Mouse (Mus musculus) forebrain, embryonic 11.5 days (tissue): ENCODE data around the gene Tmem199. TPM values are rescaled to one million over a fixed set of nuclear protein-coding genes. Genes with fewer than 3 reads are reported as not detected.
"Not testable (repeated sequence)": the region's sequence is repeated elsewhere in the genome, so short reads cannot be mapped to it uniquely, and the experiment has no call there.

Experiments used
- ATAC-seq: fragments of 200-750 bp; cut with Nextera tagmentation; replicated peaks from 2 replicates; pipeline ENCODE4 v1.8.0; 2017; ENCODE audit warnings: moderate TSS enrichment; ENCODE audit not compliant: low FRiP score
- DNase-seq: peaks from one replicate; pipeline ENCODE4 v3.0.0-alpha.2; 2017; ENCODE audit warnings: low spot score
- H3K27ac ChIP-seq: fragments of 300-500 bp; sonication (generic); 2 replicates; pipeline ENCODE4 v1.5.1; 2014; ENCODE audit warnings: low read depth, low read length
- H3K27me3 ChIP-seq: fragments of 300-500 bp; sonication (generic); 2 replicates; pipeline ENCODE4 v1.6.1; 2014; ENCODE audit warnings: mild to moderate bottlenecking, low read length, mixed read lengths; ENCODE audit not compliant: control insufficient read depth, insufficient read depth
- H3K36me3 ChIP-seq: fragments of 300-500 bp; sonication (generic); 2 replicates; pipeline ENCODE4 v1.6.1; 2014; ENCODE audit warnings: mild to moderate bottlenecking, low read length, moderate library complexity, mixed read lengths; ENCODE audit not compliant: control insufficient read depth, insufficient read depth
- H3K4me1 ChIP-seq: fragments of 300-500 bp; sonication (generic); replicated peaks from 2 replicates; pipeline ENCODE4 v1.6.1; 2014; ENCODE audit warnings: low read length, mixed read lengths; ENCODE audit not compliant: control insufficient read depth, insufficient read depth
- H3K4me2 ChIP-seq: fragments of 300-500 bp; sonication (generic); 2 replicates; pipeline ENCODE4 v1.6.1; 2014; ENCODE audit warnings: low read depth, mild to moderate bottlenecking, low read length, moderate library complexity, mixed read lengths; ENCODE audit not compliant: severe bottlenecking
- H3K4me3 ChIP-seq: fragments of 300-500 bp; sonication (generic); 2 replicates; pipeline ENCODE4 v1.5.1; 2014; ENCODE audit warnings: low read depth, low read length
- H3K9ac ChIP-seq: fragments of 300-500 bp; sonication (generic); 2 replicates; pipeline ENCODE4 v1.6.1; 2014; ENCODE audit warnings: low read length
- H3K9me3 ChIP-seq: fragments of 300-500 bp; sonication (generic); 2 replicates; pipeline ENCODE4 v1.6.1; 2016; ENCODE audit warnings: low read length, mixed read lengths; ENCODE audit not compliant: control insufficient read depth
- WGBS: fragments of 180-500 bp; shearing (Covaris S2); extraction: QIAGEN DNeasy Blood & Tissue Kit; methylation state at CpG from one replicate; pipeline ENCODE4 v1.1.7; 2014; 5-methylcytosine and 5-hydroxymethylcytosine counted together
- polyA plus RNA-seq: library from polyadenylated mRNA; unstranded; fragments of >200 nt; fragmentation: Nextera tagmentation; extraction: Ambion mirVana; gene quantifications from 2 replicates; pipeline ENCODE4 v1.2.1, GENCODE M21; 2014

Gene Tmem199
- polyA plus RNA-seq, 1 experiment from 2014 or later: 77.1 TPM

DNA sequence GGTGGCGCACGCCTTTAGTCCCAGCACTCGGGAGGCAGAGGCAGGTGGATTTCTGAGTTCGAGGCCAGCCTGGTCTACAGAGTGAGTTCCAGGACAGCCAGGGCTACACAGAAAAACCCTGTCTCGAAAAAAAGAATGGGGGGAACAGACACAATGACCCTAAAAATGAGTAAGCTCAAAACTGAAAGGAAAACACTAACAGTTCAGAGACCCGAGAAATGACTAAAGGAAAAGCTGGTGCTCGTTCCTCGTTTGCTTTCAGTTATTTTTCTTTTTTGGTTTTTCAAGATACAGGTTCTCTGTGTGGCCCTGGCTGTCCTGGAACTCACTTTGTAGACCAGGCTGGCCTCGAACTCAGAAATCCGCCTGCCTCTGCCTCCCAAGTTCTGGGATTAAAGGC, 19.5 kb upstream of the Tmem199 start:
- not testable (repeated sequence) for H3K4me1 ChIP-seq, H3K27ac ChIP-seq, H3K4me3 ChIP-seq, H3K9ac ChIP-seq, ATAC-seq, H3K9me3 ChIP-seq, H3K27me3 ChIP-seq, DNase-seq, H3K4me2 ChIP-seq, H3K36me3 ChIP-seq
- WGBS: 90% methylated on average over 9 of the region's 10 CpGs

DNA sequence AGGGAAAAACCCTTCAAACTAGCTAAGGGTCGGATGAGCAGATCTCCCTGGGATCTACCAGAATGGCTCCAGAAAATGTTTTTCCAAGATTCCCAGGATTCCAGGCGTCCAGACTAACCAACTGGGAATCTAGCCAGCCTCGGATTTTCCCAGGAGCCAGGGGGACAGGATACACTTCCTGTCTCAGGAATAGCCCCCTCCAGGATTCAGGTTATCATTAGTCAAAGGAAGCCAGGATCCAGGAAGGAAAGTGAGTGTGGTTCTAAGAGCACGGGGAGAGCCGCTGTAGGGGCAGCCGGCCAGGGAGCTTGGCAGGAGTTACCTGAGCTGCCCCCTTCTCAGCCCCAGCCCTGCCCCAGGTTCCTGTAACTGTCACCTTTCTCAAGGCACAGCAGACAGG, 19.1 kb upstream of the Tmem199 start:
- no peaks in the 10 kb centered on the region for H3K27me3 ChIP-seq
- no peak overlapping the region for H3K4me3 ChIP-seq
- H3K36me3 ChIP-seq: peaks cover 8% of the 10 kb centered on the region
- no peak overlapping the region for H3K9ac ChIP-seq
- H3K4me1 ChIP-seq: no peaks in the 10 kb centered on the region
- WGBS: 83% methylated on average over 6 of the region's 6 CpGs
- no peak overlapping the region for H3K27ac ChIP-seq
- no peaks in the 10 kb centered on the region for H3K9me3 ChIP-seq
- H3K4me2 ChIP-seq: no peak overlapping the region
- no peak for ATAC-seq
- no peak for DNase-seq

DNA sequence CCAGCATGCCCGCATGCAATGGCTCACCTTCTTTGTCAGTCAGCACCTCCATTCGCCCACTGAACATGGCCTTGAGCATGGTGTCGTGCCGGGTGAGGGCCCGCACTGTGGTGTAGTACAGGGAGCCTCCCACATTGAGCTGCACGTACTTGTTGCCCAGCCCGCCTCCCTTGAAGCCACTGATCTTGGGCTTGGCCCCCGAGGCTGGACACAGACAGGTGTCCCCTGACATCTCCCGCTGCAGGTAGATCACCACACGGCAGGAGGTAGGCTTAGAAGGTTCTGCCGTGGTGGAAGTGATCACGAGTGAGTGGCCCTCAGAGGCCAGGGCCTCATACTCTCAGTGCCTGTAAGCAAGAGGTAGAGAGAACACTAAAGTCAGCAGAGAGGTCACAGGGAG, 18.0 kb upstream of the Tmem199 start:
- Histone ChIP-seq H3K4me3 (no peak overlapping the region), H3K4me1 (no peaks in the 10 kb centered on the region), H3K27me3 (no peaks in the 10 kb centered on the region), H3K4me2 (no peak overlapping the region), H3K9ac (no peak overlapping the region), H3K36me3 (peaks cover 15% of the 10 kb centered on the region), H3K27ac (no peak overlapping the region), H3K9me3 (no peaks in the 10 kb centered on the region)
- WGBS: 91% methylated on average over 12 of the region's 12 CpGs
- DNase-seq: no peak
- ATAC-seq: no peak

DNA sequence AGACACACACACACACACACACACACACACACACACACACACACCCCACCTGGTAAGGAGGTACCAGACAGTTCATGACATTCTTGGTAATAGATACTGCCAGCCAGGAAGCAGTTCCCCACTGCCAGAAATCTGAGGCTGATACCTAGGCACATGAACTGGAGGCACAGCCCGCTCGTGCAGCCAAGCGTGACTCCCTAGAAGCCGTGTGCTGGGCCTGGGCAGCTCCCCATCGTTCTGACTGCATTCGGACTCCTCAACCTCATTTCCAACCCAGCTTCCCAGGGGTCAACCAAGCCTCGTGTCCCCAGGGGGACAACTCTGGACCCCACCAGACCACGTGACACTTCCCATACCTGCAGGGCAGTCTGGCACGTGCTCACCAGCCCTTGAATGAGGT, 16.7 kb upstream of the Tmem199 start:
- peaks cover 23% of the 10 kb centered on the region for H3K36me3 ChIP-seq
- no peak for DNase-seq
- no peaks in the 10 kb centered on the region for H3K27me3 ChIP-seq
- H3K4me2 ChIP-seq: no peak overlapping the region
- no peak overlapping the region for H3K9ac ChIP-seq
- ATAC-seq: no peak
- H3K4me1 ChIP-seq: no peaks in the 10 kb centered on the region
- no peak overlapping the region for H3K4me3 ChIP-seq
- H3K9me3 ChIP-seq: no peaks in the 10 kb centered on the region
- 83% methylated on average over 9 of the region's 9 CpGs for WGBS
- no peak overlapping the region for H3K27ac ChIP-seq

DNA sequence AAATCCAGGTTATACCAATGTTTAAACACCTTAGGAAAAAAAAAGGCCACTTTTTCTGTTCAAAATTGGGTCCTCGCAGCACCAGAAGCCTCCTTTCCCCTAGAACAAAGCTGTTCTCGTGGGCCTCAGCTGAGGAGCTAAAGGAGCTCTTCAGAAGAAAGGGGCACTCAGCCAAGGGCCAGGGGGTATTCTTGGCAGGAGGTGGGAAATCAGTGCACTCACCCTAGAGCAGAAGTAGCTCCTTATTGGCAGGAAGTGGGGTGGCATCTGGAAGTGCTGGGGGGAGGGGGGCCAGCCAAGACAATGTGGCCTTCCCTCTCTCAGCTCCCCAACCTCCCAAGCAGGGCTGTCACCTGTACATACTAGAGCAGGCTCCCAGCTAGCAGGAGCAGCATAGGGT, 12.9 kb upstream of the Tmem199 start:
- H3K4me1 ChIP-seq: no peaks in the 10 kb centered on the region
- peaks cover 36% of the 10 kb centered on the region for H3K36me3 ChIP-seq
- no peaks in the 10 kb centered on the region for H3K27me3 ChIP-seq
- WGBS: 89% methylated on average over 2 of the region's 2 CpGs
- H3K4me3 ChIP-seq: no peak overlapping the region
- no peaks in the 10 kb centered on the region for H3K9me3 ChIP-seq
- H3K9ac ChIP-seq: no peak overlapping the region
- ATAC-seq (no peak), DNase-seq (no peak)
- no peak overlapping the region for H3K27ac ChIP-seq
- no peak overlapping the region for H3K4me2 ChIP-seq

DNA sequence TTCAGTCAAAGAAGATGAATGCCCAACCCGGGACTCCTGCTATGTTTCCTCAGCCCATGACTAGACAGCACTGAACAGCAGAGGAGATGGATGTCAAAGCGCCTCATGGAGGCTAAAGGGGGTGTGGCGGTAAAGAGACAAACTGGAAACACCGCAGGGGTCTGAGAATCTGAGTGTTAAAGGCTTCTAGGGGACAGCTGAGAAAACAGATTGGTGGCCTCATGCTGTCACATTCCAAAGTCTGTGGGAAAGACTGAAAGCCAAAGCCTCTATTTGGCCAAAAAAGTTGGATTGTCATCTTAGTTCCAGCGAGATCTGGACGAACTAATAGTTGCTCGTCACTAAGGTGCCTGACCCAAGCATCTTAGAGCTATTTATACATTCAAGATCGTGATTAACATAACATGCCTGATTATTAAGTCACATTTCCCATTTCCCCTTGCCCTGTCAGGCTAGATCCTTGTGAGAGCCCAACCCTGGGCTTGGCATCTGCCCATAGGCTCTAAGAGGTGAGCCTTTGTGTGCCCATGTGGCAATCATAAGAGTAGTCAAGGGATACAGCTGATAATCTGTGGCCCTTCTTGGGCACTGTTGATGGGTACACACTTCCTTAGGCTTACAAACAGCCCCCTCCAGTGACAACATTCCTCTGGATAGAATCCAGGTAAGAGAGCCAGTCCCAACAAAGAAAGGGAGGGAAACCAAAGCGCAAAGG, 11.4 kb upstream of the Tmem199 start:
- H3K36me3 ChIP-seq: peaks cover 41% of the 10 kb centered on the region
- WGBS: 85% methylated on average over 9 of the region's 9 CpGs
- H3K27ac ChIP-seq: no peak overlapping the region
- no peaks in the 10 kb centered on the region for H3K9me3 ChIP-seq
- H3K4me3 ChIP-seq: no peak overlapping the region
- H3K4me1 ChIP-seq: no peaks in the 10 kb centered on the region
- no peak overlapping the region for H3K9ac ChIP-seq
- ATAC-seq: no peak
- no peaks in the 10 kb centered on the region for H3K27me3 ChIP-seq
- DNase-seq: no peak
- H3K4me2 ChIP-seq: no peak overlapping the region

DNA sequence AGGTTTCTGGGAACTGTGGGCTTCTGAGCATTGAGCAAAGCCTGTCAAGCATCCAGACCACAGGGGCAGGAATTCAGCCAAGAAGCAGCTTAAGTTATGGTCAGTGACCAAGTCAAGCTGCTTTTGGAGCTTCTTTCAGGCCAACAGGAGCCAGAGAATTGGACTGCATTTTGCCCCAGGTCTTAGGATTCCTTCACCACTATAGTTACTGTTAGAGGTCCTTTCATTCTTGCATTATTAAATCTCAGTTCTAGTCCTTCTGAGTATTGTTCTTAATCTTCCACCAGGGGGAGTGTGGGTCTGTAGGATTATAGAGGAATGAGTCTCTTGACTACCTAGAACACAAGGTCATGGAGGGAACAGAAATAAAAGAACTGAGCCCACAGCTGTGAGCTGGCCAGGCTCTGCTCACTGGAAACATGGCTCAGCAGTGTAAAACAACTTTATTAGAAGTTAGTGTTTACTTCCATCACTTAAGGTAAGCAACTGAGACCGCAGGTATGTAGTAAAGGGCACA, 10.6 kb upstream of the Tmem199 start:
- Histone ChIP-seq H3K4me3 (no peak overlapping the region), H3K9me3 (no peaks in the 10 kb centered on the region), H3K36me3 (peaks cover 39% of the 10 kb centered on the region), H3K27me3 (no peaks in the 10 kb centered on the region), H3K4me2 (no peak overlapping the region), H3K4me1 (no peaks in the 10 kb centered on the region), H3K9ac (no peak overlapping the region), H3K27ac (no peak overlapping the region)
- 100% methylated on average over 1 of the region's 1 CpGs for WGBS
- DNase-seq: no peak
- no peak for ATAC-seq

DNA sequence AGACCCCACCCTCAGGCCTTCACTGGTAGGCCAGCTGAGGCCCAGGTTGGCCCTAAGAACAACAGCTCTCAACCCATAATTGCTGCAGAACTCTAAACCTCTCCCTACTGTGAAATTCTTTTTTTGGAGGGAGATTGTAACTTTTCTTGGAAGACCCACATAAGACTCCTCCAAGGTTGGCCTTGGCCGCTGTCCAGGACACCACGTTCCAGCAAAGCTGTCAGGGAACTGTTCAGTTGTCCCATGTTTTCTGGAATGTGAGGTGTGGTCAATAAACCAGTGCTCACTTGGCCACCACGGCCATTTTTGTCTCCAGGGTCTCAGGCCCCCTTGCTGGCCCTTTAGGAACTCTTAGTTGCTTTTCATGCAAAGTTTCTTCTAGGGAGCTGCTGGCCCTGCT, 9.9 kb upstream of the Tmem199 start:
- DNase-seq (no peak), ATAC-seq (no peak)
- no peaks in the 10 kb centered on the region for H3K4me1 ChIP-seq
- no peaks in the 10 kb centered on the region for H3K27me3 ChIP-seq
- 77% methylated on average over 3 of the region's 3 CpGs for WGBS
- H3K36me3 ChIP-seq: peaks cover 35% of the 10 kb centered on the region
- no peak overlapping the region for H3K4me2 ChIP-seq
- H3K27ac ChIP-seq: no peak overlapping the region
- no peaks in the 10 kb centered on the region for H3K9me3 ChIP-seq
- no peak overlapping the region for H3K9ac ChIP-seq
- no peak overlapping the region for H3K4me3 ChIP-seq

DNA sequence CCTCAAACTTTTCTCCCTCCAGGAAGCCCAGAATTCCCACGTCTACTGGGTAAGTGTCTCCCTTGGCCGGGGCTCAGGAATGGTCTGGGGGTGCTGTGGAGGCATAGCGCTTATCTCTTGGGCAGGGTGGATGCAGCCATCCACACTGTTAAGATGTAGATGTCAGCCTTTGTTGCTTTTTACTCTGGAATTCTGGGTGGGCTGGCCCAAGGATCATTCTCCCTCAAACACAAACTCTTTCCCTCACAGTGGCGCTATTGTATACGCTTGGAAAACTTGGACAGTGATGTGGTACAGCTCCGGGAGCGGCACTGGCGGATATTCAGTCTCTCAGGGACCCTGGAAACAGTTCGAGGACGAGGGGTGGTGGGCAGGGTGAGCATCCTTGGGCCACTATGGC, 7.0 kb upstream of the Tmem199 start:
- WGBS: 96% methylated on average over 10 of the region's 10 CpGs
- no peak overlapping the region for H3K9ac ChIP-seq
- H3K36me3 ChIP-seq: peaks cover 28% of the 10 kb centered on the region

More for the DNA sequence above, 7.0 kb upstream of the Tmem199 start:
- Histone ChIP-seq H3K4me3 (no peak overlapping the region), H3K27me3 (no peaks in the 10 kb centered on the region), H3K4me1 (no peaks in the 10 kb centered on the region), H3K4me2 (no peak overlapping the region), H3K27ac (no peak overlapping the region), H3K9me3 (no peaks in the 10 kb centered on the region)
- no peak for ATAC-seq
- DNase-seq: no peak
